Mouse (Mus musculus) lung, postnatal 14 days (tissue): ENCODE data around the gene Ndufaf2.

Experiments used
- DNase-seq: peaks from one replicate; pipeline ENCODE4 v3.0.0; 2021

Gene Ndufaf2

GRCm38 (mm10) chr13:107956246-107956645 is 202.2 kb downstream of the Ndufaf2 start:
- no peak for DNase-seq

- no peak for DNase-seq
Measured at GRCm38 (mm10) chr13:107955327-107956110, 202.9 kb downstream of the Ndufaf2 start.

- DNase-seq, result no peak
Measured at GRCm38 (mm10) chr13:107954445-107955261, 203.8 kb downstream of the Ndufaf2 start.

- no peak for DNase-seq
Measured at GRCm38 (mm10) chr13:107954100-107954444, 204.4 kb downstream of the Ndufaf2 start.
